Mouse (Mus musculus) MEL (cell line): ENCODE data around the gene Naif1.

Experiments
- CTCF ChIP-seq, 3 experiments: IDR thresholded peaks in 2 of 3; conservative IDR thresholded peaks in 1 of 3; 2 replicates each; pipeline ENCODE4 v1.5.1; 2011 to 2012; ENCODE audit warnings: low read length in 3 of 3, low read depth in 2 of 3, mild to moderate bottlenecking in 2 of 3, improper control_type of control experiment in 1 of 3, inconsistent platforms in 1 of 3, mixed read lengths in 1 of 3, moderate library complexity in 1 of 3; ENCODE audit not compliant: control insufficient read depth in 1 of 3, insufficient read depth in 1 of 3, poor library complexity in 1 of 3, severe bottlenecking in 1 of 3
- E2F4 ChIP-seq: IDR thresholded peaks from 2 replicates; pipeline ENCODE4 v1.6.1; 2011; ENCODE audit warnings: low read depth, low read length, improper control_type of control experiment, borderline replicate concordance
- EP300 ChIP-seq, 2 experiments: IDR thresholded peaks; 2 replicates each; pipeline ENCODE4 v1.6.1; 2011; ENCODE audit warnings: improper control_type of control experiment in 2 of 2, low read length in 2 of 2, low read depth in 1 of 2, mild to moderate bottlenecking in 1 of 2
- ETS1 ChIP-seq: IDR thresholded peaks from 2 replicates; pipeline ENCODE4 v1.6.1; 2012; ENCODE audit warnings: low read depth, mild to moderate bottlenecking, inconsistent platforms, low read length, improper control_type of control experiment, moderate library complexity
- GABPA ChIP-seq: IDR thresholded peaks from 2 replicates; pipeline ENCODE4 v1.6.1; 2012; ENCODE audit warnings: low read depth, mild to moderate bottlenecking, inconsistent platforms, low read length, improper control_type of control experiment, moderate library complexity
- KAT2A ChIP-seq: conservative IDR thresholded peaks from 2 replicates; pipeline ENCODE4 v1.6.1; 2012; ENCODE audit warnings: low read depth, low read length, improper control_type of control experiment, inconsistent platforms
- MAFK ChIP-seq: IDR thresholded peaks from 2 replicates; pipeline ENCODE4 v1.6.1; 2011; ENCODE audit warnings: low read depth, mild to moderate bottlenecking, low read length, improper control_type of control experiment, borderline replicate concordance
- MXI1 ChIP-seq: IDR thresholded peaks from 2 replicates; pipeline ENCODE4 v1.6.1; 2011; ENCODE audit warnings: mild to moderate bottlenecking, low read depth, low read length, improper control_type of control experiment
- MYC ChIP-seq: IDR thresholded peaks from 2 replicates; pipeline ENCODE4 v1.6.1; 2011; ENCODE audit warnings: low read depth, mild to moderate bottlenecking, low read length, improper control_type of control experiment, moderate library complexity
- NRF1 ChIP-seq: IDR thresholded peaks from 2 replicates; pipeline ENCODE4 v1.6.1; 2014; ENCODE audit warnings: low read depth, mild to moderate bottlenecking, inconsistent platforms, low read length, improper control_type of control experiment, moderate library complexity; ENCODE audit not compliant: poor library complexity, insufficient read depth, severe bottlenecking

- TF ChIP-seq KAT2A (no peak), MYC (no peak), MAFK (no peak), CTCF (IDR thresholded peaks at IDR 0.05 in 2 of 3, conservative IDR thresholded peaks at IDR 0.05 in 1 of 3; ENCODE audit: control insufficient read depth in 1 of 3, insufficient read depth in 1 of 3, low read depth in 2 of 3, low read length in 3 of 3, poor library complexity in 1 of 3, severe bottlenecking in 1 of 3) (no peak), MXI1 (no peak), EP300 (IDR thresholded peaks at IDR 0.05; ENCODE audit: low read depth in 1 of 2, low read length in 2 of 2) (no peak), GABPA (no peak), E2F4 (no peak), ETS1 (no peak), NRF1 (no peak)
These were observed 45.9 kb downstream of the Naif1 start for GRCm38 (mm10) chr2:32496190-32496589.
